Mouse (Mus musculus) midbrain, postnatal 0 days (tissue): ENCODE measurements around the gene Supt20. TPM values are rescaled to one million over a fixed set of nuclear protein-coding genes. Genes with fewer than 3 reads are reported as not detected.

Experiments used
- ATAC-seq: fragments of 200-750 bp; cut with Nextera tagmentation; 2 replicates; pipeline ENCODE4 v1.8.0; 2017; ENCODE audit warnings: moderate number of reproducible peaks, mild to moderate bottlenecking, moderate TSS enrichment, moderate library complexity; ENCODE audit not compliant: low FRiP score
- DNase-seq: peaks from one replicate; pipeline ENCODE4 v3.0.0-alpha.2; 2015; ENCODE audit warnings: low spot score
- H3K27ac ChIP-seq: fragments of 300-500 bp; sonication (generic); 2 replicates; pipeline ENCODE4 v1.5.1; 2014; ENCODE audit warnings: low read depth, mild to moderate bottlenecking, low read length, mixed read lengths
- H3K27me3 ChIP-seq: fragments of 300-500 bp; sonication (generic); 2 replicates; pipeline ENCODE4 v1.6.1; 2014; ENCODE audit warnings: low read length, control low read depth, mixed read lengths; ENCODE audit not compliant: insufficient read depth
- H3K36me3 ChIP-seq: fragments of 300-500 bp; sonication (generic); 2 replicates; pipeline ENCODE4 v1.6.1; 2014; ENCODE audit warnings: low read length, control low read depth, mixed read lengths; ENCODE audit not compliant: insufficient read depth
- H3K4me1 ChIP-seq: fragments of 300-500 bp; sonication (generic); 2 replicates; pipeline ENCODE4 v1.6.1; 2014; ENCODE audit warnings: mild to moderate bottlenecking, control low read depth, antibody characterized with exemption, low read length, mixed read lengths; ENCODE audit not compliant: insufficient read depth
- H3K4me2 ChIP-seq: fragments of 300-500 bp; sonication (generic); 2 replicates; pipeline ENCODE4 v1.6.1; 2014; ENCODE audit warnings: low read depth, mild to moderate bottlenecking, low read length, mixed read lengths; ENCODE audit not compliant: poor library complexity, severe bottlenecking
- H3K4me3 ChIP-seq: fragments of 300-500 bp; sonication (generic); 2 replicates; pipeline ENCODE4 v1.5.1; 2014; ENCODE audit warnings: low read depth, mild to moderate bottlenecking, low read length, moderate library complexity
- H3K9ac ChIP-seq: fragments of 300-500 bp; sonication (generic); replicated peaks from 2 replicates; pipeline ENCODE4 v1.6.1; 2014; ENCODE audit warnings: mild to moderate bottlenecking, low read length, moderate library complexity, mixed read lengths; ENCODE audit not compliant: poor library complexity, severe bottlenecking
- H3K9me3 ChIP-seq: fragments of 300-500 bp; sonication (generic); 2 replicates; pipeline ENCODE4 v1.6.1; 2016; ENCODE audit warnings: low read length, control low read depth
- CTCF ChIP-seq: IDR thresholded peaks from 2 replicates; pipeline ENCODE4 v1.5.1; 2016; ENCODE audit warnings: antibody characterized with exemption, mild to moderate bottlenecking
- WGBS: fragments of 180-500 bp; shearing (Covaris S2); extraction: QIAGEN DNeasy Blood & Tissue Kit; methylation state at CpG from one replicate; pipeline ENCODE4 v1.1.7; 2014; 5-methylcytosine and 5-hydroxymethylcytosine counted together
- polyA plus RNA-seq: library from polyadenylated mRNA; unstranded; fragments of >200 nt; fragmentation: Nextera tagmentation; extraction: Ambion mirVana; gene quantifications from 2 replicates; pipeline ENCODE4 v1.2.1, GENCODE M21; 2015
- total RNA-seq: library from RNA; depleted of rRNA; stranded (reverse); fragments of >200 nt; gene quantifications from 2 replicates; pipeline ENCODE4 v1.2.3, GENCODE M21; 2014

Supt20 gene
- total and polyA plus RNA-seq, 2 experiments from 2014 or later: 34.7 to 60.8 TPM

DNA sequence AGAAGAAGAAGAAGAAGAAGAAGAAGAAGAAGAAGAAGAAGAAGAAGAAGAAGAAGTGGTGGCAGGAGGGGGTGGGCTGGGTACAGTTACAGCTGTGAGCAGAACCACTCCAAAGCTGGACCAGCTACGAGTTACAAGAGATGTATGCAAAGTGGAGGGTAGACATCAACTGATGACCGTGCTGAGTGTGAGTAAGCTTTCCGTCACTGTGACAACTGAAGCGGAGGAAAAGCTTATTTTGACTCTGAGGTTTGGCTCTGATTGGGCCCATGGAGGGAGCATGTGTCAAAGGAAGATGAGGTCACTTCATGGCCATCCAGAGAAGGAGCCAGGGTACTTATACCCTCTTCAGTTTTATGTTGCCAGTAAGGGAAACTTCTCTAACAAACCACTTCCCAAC is 60.8 kb downstream of the Supt20 start:
- H3K9me3 ChIP-seq: no peaks in the 10 kb centered on the region
- WGBS: 89% methylated on average over 4 of the region's 4 CpGs
- no peak overlapping the region for H3K4me2 ChIP-seq
- H3K36me3 ChIP-seq: peaks cover 28% of the 10 kb centered on the region
- peaks cover 2% of the 10 kb centered on the region; the same call in 1 of the 2 replicates for H3K27me3 ChIP-seq
- H3K4me1 ChIP-seq: no peaks in the 10 kb centered on the region; the same call in 1 of the 2 replicates
- DNase-seq (no peak), ATAC-seq (no peak)
- no peak overlapping the region for H3K4me3 ChIP-seq
- no peak overlapping the region for H3K27ac ChIP-seq
- H3K9ac ChIP-seq: no peak overlapping the region
- TF ChIP-seq CTCF: no peak

DNA sequence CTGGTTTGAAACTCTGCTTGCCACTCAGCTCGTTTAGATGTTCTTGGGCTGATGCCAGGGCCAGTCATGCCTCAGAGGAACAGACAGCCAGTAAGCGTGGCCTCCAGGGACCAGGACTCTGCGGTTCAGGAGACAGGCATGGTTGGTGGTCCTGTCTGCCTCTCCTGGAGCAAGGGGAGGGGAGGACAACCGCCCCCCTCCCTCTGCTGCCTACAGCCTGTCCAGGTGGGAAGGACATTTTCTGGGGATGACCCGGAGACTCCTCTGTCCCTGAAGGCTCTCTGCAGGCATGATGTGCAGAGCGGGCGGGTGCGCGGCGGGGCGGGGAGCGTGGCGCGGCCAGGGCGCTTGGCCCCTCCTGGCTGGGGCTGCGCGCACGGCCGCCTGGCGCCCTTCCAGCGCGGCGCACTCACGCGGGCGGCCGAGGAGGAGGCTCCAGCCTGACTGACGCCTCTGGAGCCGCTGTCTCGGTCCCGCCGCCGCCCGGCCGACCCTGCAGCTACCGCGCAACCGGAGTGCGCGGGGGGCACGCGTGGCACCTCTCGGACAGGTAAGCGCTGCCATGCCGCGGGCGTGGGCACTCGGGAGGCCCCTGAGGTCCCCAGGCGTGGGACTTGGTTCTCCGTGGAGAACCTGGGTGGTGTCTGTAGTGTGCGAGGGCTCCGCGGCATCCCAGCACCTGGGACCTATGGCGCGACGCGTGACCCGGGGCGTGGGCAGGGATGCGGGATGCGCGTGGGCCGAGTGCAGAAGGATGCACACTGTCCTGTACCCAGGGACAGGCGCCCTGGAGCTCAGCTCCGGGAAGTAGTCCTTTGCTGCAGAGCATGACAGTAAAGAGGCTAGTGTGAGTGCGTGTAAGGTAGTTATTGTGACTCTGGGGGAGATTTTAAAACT is 62.8 kb downstream of the Supt20 start, which contains the start of gene Smad9:
Smad9 (plus strand) TSS at position 438 of the 897 bp plus-strand sequence.
- Histone ChIP-seq H3K27ac (0 out of 2 replicates have a peak within 1 kb of the TSS, but pooled peaks have one; percentile 20), H3K9ac (peak within 1 kb of the TSS; percentile 74), H3K27me3 (peaks cover 2% of the 10 kb centered on the region; the same call in 1 of the 2 replicates), H3K4me3 (peak within 1 kb of the TSS; percentile 71), H3K4me2 (peak within 1 kb of the TSS; percentile 100), H3K9me3 (no peaks in the 10 kb centered on the region), H3K36me3 (peaks cover 10% of the 10 kb centered on the region), H3K4me1 (no peaks in the 10 kb centered on the region; the same call in 1 of the 2 replicates)
- peak; percentile 71 for ATAC-seq
- peak; percentile 64 for DNase-seq
- WGBS: under 1% methylated on average over 64 of the region's 66 CpGs
- no peak; the same call in 1 of the 2 replicates for TF ChIP-seq CTCF

DNA sequence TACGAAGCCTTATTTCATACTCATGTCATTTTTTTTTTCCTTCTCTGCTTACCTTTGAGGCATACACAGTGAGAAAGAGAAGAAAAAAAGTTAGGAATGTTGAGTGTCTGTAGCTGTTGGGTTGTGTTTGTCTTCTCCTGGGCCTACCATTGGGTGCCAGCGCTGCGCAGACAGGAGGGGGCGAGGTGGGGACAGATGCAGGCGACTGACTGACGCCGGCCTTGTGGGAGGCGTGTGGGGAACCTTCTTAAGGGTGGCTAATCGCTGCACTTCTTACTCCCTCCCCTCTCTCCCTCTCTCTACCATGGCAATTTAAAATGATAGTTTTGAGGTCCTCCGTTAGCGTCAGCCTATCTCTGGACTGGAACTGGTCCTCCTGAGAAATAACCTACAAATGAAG is 63.5 kb downstream of the Supt20 start:
- peaks cover 9% of the 10 kb centered on the region; the same call in 1 of the 2 replicates for H3K36me3 ChIP-seq
- peak overlapping the region; percentile 74; the same call in 1 of the 2 replicates for H3K9ac ChIP-seq
- no peaks in the 10 kb centered on the region; the same call in 1 of the 2 replicates for H3K4me1 ChIP-seq
- peak overlapping the region; percentile 71 for H3K4me3 ChIP-seq
- no peak overlapping the region for H3K27ac ChIP-seq
- ATAC-seq: no peak
- TF ChIP-seq CTCF: 0 out of 2 replicates have a peak, but pooled peaks have one; percentile 3
- H3K4me2 ChIP-seq: peak overlapping the region; percentile 100
- peaks cover 2% of the 10 kb centered on the region; the same call in 1 of the 2 replicates for H3K27me3 ChIP-seq
- under 1% methylated on average over 11 of the region's 11 CpGs for WGBS
- H3K9me3 ChIP-seq: no peaks in the 10 kb centered on the region
- no peak for DNase-seq

DNA sequence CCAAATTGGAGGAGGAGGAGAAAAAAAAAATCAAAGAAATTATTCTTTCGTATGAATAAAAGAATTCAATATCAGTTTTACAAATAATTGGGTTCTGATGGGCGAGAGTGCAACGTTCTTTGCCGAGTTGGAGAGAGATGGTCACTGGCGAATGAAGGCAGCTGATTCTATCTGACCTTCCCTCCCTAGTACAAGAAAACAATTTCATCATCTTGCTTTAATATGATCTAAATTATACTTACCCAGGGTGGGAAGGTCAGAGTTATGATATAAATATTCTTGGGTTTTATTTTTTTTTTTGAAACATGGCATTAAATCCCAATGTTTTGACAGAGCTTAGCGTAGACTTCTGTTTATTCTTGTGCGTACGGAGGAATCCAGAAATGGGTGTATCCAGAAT is 64.8 kb downstream of the Supt20 start:
- no peak overlapping the region for H3K4me2 ChIP-seq
- no peaks in the 10 kb centered on the region for H3K9me3 ChIP-seq
- H3K4me3 ChIP-seq: no peak overlapping the region
- no peak overlapping the region for H3K27ac ChIP-seq
- H3K9ac ChIP-seq: no peak overlapping the region
- no peaks in the 10 kb centered on the region; the same call in 1 of the 2 replicates for H3K4me1 ChIP-seq
- H3K36me3 ChIP-seq: no peaks in the 10 kb centered on the region
- DNase-seq (no peak), ATAC-seq (no peak)
- TF ChIP-seq CTCF: no peak
- peaks cover 2% of the 10 kb centered on the region; the same call in 1 of the 2 replicates for H3K27me3 ChIP-seq
- WGBS: 91% methylated on average over 8 of the region's 8 CpGs

DNA sequence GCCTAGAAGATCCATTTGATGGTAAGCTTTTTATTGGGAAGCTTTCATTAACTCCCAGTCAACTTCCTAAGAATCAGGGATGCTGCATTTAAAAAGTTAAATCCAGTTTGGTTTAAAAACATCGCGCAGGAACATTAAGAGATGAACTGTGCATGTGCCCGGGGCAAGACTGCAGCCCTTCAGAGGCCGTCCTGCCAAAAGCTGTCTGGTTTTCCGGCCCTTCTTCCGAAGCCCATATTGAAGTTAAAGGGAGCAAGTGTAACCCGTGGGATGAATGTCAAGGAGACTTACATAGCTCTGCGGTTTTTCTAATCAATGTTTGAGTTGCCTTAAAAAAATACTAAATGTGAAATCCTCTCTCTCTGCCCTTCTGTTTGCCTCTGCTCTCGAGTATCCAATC is 66.6 kb downstream of the Supt20 start:
- TF ChIP-seq CTCF: no peak
- ATAC-seq (no peak), DNase-seq (no peak)
- Histone ChIP-seq H3K4me3 (no peak overlapping the region), H3K36me3 (no peaks in the 10 kb centered on the region), H3K27ac (no peak overlapping the region), H3K27me3 (no peaks in the 10 kb centered on the region; the same call in 1 of the 2 replicates), H3K4me1 (no peaks in the 10 kb centered on the region; the same call in 1 of the 2 replicates), H3K4me2 (no peak overlapping the region), H3K9me3 (no peaks in the 10 kb centered on the region), H3K9ac (no peak overlapping the region)
- WGBS: 74% methylated on average over 9 of the region's 9 CpGs
